Mouse (Mus musculus): ENCODE results near the gene Zfp663. TPM values are rescaled to one million over a fixed set of nuclear protein-coding genes. Genes with fewer than 3 reads are reported as not detected.

Gene Zfp663
- not detected for polyA plus RNA-seq (2015; fragmentation: Illumina TruSeq; extraction: RNeasy Lipid Tissue Mini Kit (QIAGEN cat#74804); ENCODE audit: insufficient read depth, low replicate concordance)

DNA sequence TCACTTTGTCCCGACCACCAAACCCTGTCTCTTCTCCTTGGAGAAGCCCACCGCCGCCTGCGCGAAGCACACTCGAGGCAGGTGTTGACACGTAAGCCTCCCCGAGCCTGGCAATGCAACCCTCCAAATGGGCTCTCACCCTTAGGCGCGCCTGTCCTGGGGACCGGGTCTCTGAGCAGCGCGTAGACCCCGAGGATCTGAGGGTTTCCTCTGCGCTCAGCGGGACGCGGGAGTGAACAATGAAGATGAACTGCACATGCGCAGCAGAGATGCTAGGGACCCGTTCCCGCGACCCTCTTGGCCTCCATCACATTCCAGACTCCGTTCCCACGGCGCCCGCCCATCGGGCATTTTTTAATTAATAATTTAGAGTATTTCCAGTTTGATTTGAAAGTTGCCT is at the start of gene Zfp663:
Zfp663 (minus strand) TSS at position 234 of the 400 bp plus-strand sequence.

DNA sequence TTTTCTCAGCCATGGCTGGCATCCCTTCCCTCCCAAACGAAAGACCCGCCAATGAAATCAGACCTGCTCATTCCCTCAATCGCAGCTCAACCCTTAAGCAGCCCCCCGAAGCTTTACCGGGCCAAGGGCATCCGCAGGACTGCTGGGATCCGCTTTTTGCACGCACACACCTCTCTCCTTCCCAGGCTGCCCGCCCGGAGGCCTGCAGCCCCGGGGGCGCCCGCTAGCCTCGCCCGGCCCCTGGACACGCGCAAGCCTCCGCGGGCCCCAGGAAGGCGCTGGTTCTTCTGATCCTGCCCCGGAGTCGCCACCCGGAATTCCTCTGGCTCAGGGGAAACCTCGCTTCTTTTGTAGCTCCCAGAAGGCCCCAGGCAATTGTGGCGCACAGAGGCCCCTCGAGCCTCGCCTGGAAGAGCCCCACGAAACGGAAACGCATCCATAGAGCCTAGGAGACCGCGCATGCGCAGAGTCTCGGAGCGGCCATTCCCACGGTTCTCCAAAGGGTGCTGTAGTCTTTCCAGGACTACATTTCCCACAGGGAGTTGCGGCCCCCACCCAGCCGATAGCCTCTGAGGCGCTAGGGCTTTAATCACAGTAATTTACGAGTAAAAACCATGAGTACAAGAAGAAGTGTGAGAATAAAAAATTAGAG is 19.4 kb upstream of the Zfp663 start, which contains the start of gene Zfp334:
Zfp334 (minus strand) TSS at position 416 of the 652 bp plus-strand sequence.

DNA sequence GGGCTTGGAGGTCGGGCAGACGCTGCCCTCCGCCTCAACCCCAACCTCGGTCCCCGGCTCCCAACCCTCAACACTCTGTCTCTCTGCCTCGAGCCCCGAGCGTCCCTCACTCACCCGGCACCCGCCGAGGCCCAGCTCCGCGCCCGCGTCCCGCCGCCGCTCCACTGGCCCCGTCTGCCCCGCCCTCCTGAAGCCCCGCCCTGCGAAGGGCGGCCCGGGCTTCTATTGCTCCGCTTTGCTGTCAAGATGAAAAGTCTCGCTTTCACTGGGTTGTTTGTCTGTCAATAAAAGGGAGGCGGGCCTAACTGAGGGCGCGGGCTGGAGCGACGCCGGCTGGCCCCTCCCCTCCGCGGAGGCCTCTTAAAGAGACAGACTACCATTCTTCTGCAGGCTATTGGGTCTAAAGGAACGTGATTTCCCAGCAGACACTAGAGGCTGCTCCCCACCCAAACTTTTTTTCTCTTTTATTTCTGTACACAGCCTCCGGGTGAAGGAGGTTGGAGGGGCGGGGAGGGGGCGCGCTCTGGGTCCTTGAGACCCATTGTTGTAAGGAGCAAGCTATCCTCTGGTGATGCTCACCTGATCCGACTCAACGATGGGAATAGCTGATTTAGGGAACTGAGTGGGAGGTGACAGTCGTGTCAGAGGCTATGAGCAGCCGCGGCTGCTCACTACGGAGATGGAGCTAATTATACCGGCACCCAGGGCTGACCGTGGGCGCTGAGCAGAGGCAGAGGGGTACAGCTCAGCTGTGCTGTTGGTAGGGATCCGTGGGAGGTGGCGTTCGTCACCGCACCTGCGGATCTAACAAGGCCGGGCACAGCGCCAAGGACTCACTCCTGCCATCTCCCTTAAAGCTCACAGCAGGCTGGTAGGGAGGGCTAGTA is 42.0 kb downstream of the Zfp663 start, which contains the start of gene Elmo2:
Elmo2 (minus strand) TSS at position 176 of the 887 bp plus-strand sequence.

Other genes starting within 250 kb of the Zfp663 start
- gene Cdh22, start 133.9 kb downstream of the Zfp663 start, polyA plus RNA-seq (2015; fragmentation: Illumina TruSeq; extraction: RNeasy Lipid Tissue Mini Kit (QIAGEN cat#74804); ENCODE audit: insufficient read depth, low replicate concordance), result 0.19 TPM
- 33.1 TPM for gene Slc35c2, start 80.9 kb downstream of the Zfp663 start, polyA plus RNA-seq (2015; fragmentation: Illumina TruSeq; extraction: RNeasy Lipid Tissue Mini Kit (QIAGEN cat#74804); ENCODE audit: insufficient read depth, low replicate concordance)
- 27.9 TPM for gene Elmo2, start 42.2 kb downstream of the Zfp663 start, polyA plus RNA-seq (2015; fragmentation: Illumina TruSeq; extraction: RNeasy Lipid Tissue Mini Kit (QIAGEN cat#74804); ENCODE audit: insufficient read depth, low replicate concordance)
- 0.87 TPM for gene Zfp334, start 19.5 kb upstream of the Zfp663 start, polyA plus RNA-seq (2015; fragmentation: Illumina TruSeq; extraction: RNeasy Lipid Tissue Mini Kit (QIAGEN cat#74804); ENCODE audit: insufficient read depth, low replicate concordance)
- gene Ocstamp, start 31.7 kb upstream of the Zfp663 start, polyA plus RNA-seq (2015; fragmentation: Illumina TruSeq; extraction: RNeasy Lipid Tissue Mini Kit (QIAGEN cat#74804); ENCODE audit: insufficient read depth, low replicate concordance), result 0.79 TPM
- gene Slc13a3, start 104.5 kb upstream of the Zfp663 start, polyA plus RNA-seq (2015; fragmentation: Illumina TruSeq; extraction: RNeasy Lipid Tissue Mini Kit (QIAGEN cat#74804); ENCODE audit: insufficient read depth, low replicate concordance), result 0.26 TPM
- gene Trp53rka, start 124.6 kb upstream of the Zfp663 start, polyA plus RNA-seq (2015; fragmentation: Illumina TruSeq; extraction: RNeasy Lipid Tissue Mini Kit (QIAGEN cat#74804); ENCODE audit: insufficient read depth, low replicate concordance), result 18.6 TPM
- 0.57 TPM for gene Slc2a10, start 135.1 kb upstream of the Zfp663 start, polyA plus RNA-seq (2015; fragmentation: Illumina TruSeq; extraction: RNeasy Lipid Tissue Mini Kit (QIAGEN cat#74804); ENCODE audit: insufficient read depth, low replicate concordance)
- gene Eya2, start 226.3 kb upstream of the Zfp663 start, polyA plus RNA-seq (2015; fragmentation: Illumina TruSeq; extraction: RNeasy Lipid Tissue Mini Kit (QIAGEN cat#74804); ENCODE audit: insufficient read depth, low replicate concordance), result 1.6 TPM

Measured in spleen, adult 10 weeks (tissue).